Mouse (Mus musculus) hindlimb bud, embryonic 11.5 days (tissue): ENCODE data around the gene Cenpv.

Experiments used
- DNase-seq: peaks from one replicate; pipeline ENCODE4 v3.0.0-alpha.2; 2012; ENCODE audit warnings: low read depth, low spot score; ENCODE audit errors: extremely low spot score

Gene Cenpv

DNA sequence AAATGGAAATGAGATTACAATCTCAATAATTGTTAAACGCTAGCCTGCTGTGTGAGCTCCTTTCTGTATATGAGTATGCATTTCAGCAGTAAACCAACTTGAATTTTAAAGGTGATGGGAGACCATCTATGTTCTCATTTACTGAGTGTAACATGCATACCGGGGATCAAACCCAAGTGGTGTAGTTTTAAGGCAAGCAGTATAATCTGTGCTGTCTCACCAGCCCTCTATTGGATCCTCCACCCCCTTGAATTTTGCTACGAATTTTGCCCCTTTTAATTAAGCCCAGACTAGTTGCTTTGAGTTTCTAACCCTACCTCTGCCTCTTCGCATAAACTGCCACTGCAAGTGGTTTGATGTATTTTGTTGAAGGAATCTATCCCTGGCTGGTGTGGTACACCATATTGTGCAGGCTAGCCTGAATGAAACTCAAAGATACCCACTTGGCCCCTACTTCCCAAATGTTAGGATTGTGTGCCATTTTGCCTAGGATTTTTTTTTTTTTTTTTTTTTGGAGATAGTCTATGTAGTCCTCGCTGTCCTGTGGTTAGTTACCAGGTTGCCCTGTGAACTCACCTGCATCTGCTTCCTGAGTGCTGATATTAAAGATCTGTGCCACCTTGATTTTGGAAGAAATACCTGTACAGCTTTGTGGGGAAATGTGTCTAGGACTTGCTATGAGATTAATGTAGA is 15.2 kb upstream of the Cenpv start:
- no peak for DNase-seq

DNA sequence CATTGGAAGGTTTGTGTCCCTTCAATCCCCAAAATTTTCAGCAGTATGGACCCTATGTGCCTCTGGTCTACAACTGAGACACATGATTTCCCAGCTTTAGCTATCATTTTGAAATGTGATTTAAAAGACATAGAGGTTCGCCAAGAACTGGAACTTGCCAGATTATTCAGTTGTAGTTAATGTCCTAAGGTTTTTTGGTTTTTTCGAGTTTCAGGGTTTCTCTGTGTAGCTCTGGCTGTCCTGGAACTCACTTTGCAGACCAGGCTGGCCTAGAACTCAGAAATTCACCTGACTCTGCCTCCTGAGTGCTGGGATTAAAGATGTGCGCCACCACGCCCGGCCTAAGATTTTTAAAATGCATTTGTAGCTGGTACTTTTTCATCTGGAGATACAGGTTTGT is 14.6 kb upstream of the Cenpv start:
- no peak for DNase-seq

DNA sequence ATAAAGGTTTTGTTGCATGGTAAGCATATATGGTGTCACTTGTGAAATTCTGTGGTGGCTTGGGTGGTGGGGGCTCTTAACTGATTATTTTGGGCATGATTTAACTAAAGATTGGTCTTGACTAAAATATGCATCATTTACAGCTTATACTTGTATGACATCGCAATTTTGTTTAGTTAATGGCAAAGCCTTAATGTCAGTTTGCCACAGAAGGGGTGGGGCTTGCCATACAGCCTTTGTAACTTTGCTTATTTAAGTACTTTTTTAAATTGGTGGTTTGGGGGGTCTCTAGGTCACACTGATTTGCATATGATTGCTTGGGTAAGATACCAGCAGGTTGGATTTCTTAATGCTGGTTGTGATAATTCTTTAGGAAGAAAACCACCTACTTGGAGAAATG is 14.1 kb upstream of the Cenpv start:
- DNase-seq, result no peak

DNA sequence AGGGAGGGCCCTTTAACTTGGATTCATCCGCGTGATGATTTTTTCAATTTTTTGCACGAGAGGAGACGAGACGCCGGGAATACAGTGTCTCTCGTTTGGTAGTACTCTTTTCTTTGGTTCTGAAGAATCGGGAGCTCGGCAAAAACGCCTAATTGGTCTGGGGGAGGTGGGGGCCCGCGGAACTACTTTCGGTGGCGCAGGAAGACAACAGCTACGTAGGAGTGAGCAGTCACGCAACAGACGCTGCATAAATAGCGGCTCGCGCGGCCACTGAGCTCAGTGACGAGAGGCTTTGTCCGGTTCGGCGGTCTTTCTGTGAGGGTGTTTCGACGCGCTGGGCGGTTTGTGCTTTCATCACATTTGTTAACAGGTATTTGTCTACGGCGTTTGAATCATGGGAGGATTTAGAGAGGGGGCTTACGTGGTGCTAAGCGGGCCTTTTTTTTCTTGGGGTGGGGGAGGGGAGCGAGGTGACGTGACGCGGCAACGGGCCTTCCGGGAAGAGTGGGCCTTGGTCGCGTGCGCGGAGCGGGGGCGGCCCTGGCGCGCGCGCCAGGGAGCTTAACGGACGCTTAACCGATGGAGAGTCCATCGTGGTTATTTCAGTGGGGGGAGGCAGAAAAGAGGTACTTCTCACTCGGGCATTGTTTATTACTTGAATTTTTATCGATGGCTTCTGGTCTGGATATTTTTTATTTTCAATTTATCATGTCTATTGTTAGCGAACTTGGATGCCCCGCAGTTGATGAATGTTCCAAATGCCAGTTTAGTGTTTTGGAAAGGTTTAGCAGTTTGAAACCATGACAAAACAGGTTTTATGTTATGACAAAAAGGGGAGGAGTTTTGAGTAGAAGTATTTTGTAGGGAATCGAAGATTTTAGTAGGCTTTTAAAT is 12.4 kb upstream of the Cenpv start:
- no peak for DNase-seq

DNA sequence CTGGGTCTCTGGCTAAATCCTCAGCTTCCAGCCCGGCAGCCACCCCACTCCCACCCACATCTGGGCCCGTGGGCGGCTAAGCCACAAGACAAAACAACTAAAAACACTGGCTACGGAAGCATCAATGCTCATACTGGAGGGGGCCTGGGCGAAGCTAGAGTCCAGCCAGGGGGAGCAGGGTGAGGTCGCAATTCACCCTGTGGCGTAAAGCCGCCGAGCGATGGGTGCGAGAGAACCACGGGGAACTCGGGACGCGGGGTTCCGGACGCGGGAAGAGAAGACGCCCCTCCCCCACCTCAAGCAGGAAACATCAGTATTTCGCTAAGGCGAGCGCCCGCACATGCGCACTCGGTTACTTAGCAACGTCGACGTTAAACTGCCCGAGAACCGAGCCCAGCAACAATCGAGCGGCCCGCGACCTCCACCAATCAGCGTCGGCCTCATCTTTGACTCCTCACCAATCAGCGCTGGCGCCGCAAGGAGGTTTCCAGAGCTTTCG is 11.7 kb upstream of the Cenpv start, which contains the start of gene Ubb:
Ubb (plus strand) TSS at position 445 of the 499 bp plus-strand sequence.
- peak; percentile 99 for DNase-seq

DNA sequence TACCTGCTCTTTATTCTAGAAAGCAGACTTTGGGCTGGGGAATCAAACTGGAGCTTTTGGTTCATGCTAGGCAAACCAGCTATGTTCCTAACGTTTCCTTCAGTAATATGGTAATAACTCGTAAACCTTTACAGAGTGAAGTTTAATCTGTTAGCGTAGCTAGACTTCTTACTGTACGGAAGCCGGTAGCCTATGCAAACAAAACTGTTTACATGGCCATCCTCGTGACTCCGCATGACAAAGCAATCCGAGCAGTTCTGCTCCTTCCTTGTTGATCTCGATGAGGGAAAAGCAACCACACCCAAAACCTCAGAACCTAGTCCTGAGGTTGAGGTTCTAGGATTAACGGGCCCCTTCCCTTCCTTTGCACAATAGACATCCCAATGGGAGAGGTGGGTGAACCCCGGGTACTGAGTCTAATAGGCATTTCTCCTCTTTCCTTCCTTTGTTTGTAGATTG is 11.2 kb upstream of the Cenpv start:
- no peak for DNase-seq

DNA sequence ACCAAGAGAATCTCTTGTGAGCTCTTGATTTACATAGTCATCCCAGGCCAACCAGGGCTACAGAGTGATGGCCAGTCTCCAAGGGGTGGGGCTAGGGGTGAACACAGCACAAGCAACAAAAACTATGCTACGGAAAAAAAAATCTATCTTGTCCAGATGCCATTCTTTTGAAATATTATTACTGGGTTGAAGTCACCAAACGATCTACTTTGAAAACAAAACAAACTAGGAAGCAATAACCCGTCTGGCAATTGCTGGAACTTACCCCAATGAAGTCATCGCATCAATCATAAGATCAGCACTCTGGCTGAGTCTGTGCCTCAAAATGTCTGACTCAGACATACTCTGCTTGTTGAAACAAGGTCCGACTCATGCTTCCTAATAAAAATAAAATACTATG is 10.7 kb upstream of the Cenpv start:
- no peak for DNase-seq

DNA sequence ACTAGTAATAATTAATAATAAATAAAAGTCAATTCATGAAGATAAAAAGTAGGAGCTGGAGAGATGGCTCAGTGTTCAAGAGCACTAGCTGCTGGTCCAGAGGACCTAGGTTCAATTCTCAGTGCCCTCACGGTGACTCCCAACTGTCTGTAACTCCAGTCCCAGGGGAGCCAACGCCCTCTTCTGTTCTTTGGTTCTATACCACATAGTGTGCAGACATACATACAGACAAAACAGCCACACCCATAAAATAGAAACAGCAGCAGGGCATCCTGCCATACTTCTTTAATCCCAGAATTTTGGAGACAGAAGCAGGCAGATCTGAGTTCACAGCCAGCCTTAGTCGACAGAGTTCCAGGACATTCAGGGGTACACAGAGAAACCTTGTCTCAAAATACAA is 4.9 kb upstream of the Cenpv start:
- no peak for DNase-seq

DNA sequence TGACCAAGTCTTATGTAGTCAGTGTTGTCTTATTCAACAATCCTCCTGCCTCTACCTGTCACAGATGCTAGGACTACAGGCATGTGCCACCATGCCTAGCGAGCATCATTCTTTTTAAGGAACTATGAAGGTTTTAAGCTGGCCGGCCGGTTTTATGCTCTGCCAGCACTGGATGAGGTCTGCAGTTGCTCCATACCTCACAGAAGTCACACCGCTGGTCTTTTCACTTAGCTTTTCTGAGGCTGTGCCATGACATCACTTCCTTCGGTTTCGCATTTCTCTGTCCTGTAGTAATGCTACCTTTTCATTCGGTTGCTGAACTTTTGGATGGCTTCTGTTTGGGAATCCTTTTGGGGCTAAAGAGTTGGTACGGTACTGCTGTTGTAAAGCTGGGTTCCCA is 2.5 kb upstream of the Cenpv start:
- no peak for DNase-seq

DNA sequence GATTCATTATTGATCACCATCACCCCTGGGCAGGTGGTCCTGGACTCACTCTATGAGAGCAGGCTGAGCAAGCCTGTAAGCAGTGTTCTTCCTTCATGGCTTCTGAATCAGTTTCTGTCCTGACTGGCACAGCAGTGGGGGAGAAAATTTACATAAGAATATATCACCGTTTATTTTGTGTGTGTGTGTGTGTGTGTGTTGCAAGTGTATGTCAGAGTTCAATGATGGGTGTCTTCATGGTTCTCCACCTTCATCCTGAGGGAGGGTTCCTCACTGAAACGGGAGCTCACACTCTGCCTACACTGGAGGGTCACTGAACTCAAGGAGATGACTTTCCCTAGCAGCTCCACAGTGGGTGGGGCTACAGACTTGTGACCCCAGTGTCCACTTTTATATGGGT is 1.9 kb upstream of the Cenpv start:
- no peak for DNase-seq

DNA sequence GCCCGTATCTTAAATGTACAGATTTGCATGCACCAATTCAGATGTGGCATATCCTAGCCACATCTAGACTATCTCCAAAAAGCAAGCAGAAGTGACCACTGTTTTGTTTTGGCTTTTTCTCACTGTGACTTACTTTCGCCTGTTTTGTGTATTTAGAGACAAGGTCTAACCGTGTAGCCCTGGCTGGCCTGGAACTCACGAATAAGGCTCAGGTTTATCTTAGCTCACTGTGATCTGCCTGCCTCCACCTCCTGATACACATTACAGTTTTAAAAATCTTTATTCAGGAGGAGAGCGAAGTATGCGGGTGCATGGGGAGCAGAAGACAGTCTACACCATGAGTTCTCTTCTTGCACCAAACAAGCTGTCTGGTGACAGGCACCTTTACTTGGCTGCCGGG is 1.1 kb upstream of the Cenpv start:
- DNase-seq, result no peak

DNA sequence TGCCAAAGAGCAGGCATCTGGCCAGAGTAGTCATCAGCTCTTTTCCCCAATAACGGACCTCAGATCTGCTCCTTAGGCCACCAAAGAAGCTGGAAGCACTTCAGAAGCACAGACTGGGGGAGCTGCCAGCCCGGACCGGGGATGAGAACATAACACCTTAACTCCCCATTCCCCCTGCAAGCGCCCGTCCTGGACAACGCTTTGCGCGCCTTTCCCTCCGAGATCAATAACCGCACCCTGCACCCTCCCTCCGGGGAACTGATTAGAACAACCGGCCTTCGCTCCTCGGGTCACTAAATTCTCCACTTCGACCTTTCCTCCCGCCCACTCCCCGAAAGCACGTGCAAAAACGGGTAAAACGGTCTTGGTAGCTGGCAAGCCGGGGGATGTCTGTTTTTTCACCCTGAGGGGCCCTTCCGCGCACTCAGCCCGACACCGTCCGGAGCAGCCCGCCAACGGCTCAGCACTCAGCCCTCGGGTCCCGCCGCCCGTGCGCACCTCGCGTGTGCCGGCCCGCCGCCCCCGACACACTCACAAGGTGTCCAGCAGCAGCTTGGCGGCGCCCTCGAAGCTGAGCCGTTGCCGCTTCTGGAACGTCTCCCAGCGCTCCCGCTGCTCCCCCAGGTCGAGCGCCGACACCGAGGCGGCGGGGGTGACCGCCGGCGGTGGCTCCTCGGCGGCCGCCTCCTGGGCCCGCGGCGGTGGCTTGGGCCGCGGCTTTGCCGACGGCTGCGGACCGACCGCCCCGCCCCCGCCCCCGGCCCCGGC is 556 bp downstream of the Cenpv start:
- DNase-seq, result no peak

DNA sequence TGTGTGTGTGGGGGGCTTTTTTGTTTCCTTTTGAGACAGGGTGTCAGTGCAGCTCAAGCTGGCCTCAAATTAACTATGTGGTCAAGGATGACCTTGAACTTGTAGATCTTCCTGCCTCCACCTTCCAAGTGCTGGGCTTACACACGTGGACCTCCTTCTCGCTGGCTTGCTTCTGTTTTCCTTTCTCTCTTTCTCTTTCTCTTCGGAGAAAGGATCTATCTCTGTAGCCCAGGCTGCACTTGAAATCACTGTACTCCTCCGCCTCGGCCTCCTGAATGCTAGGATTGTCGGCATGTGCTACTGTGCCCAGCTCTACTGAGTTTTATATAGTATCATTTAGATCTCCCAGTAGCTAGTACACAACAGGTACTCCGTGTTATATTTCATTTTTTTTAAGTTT is 1.5 kb downstream of the Cenpv start:
- DNase-seq, result no peak

DNA sequence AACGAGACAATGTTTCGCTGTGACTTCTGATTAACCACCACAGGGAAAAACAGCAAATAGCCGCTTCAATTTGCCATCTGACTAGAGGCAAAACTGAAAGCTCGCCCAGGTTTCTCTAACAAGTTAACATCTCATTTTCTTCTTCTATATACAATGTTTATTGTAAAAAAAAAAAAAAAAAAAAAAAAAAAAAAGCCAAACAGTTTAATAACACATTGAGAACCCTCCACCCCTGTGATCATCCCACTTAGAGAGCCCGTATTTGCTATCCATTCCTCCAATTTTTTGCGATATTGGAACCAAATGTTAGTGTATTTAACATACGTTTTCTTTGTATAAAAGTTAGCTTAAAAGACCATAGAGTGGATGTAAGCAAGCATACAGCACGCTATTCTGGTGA is 2.0 kb downstream of the Cenpv start:
- no peak for DNase-seq

DNA sequence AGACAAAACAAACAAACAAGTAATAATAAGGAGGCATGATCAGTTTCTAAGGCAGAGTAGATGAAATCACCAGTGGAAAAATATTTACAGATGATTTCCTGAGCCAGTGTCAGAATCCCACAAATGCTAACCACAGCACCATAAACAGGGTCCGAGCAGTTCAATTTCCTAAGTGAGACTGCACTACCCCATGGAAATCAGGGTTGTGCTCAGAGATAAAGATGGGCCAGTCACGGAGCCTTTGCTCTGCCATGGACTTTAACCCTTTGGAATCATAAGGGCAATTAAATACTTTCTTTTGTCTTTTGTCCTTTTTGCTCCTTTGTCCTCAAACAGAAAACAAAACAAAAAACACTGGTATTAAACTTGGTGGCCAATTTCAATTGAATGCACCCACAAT is 16.8 kb downstream of the Cenpv start:
- no peak for DNase-seq

DNA sequence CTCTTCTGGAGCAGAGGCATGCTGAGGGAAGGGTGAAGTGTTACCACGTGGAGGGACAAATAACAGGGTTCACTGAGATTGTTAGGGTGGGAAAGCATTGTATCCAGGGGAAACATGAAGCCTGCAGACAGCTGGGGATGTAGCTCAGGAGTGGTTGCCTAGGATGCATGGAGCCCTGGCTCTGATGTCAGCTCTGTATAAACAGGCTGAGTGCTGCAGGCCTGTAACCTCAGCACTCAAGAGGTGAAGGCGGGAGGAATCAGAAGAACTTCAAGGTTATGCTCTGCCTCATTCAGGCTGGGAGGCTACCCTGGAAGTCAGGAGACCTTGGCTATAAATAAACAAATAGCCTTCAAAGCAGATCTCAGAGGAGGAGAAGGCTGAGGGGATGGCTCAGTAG is 20.1 kb downstream of the Cenpv start:
- no peak for DNase-seq

DNA sequence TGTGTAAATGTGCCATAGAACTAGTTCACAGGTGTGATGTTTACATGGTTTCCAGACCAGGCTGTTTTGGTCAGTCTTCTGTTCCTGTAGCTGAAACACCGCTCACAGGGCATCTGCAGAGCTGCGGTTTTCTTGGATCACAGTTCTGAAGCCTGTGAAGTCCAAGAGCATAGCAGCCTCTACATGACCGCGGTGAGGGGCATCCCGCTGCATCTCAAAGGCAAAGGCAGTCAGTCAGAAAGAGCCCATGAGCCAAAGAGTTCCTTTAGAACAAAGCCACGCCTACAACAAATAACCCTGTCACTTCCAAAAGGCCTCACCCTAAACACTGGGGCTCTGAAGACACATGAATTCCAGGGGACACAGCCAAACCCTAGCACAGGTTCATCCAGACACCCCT is 25.8 kb downstream of the Cenpv start:
- no peak for DNase-seq

DNA sequence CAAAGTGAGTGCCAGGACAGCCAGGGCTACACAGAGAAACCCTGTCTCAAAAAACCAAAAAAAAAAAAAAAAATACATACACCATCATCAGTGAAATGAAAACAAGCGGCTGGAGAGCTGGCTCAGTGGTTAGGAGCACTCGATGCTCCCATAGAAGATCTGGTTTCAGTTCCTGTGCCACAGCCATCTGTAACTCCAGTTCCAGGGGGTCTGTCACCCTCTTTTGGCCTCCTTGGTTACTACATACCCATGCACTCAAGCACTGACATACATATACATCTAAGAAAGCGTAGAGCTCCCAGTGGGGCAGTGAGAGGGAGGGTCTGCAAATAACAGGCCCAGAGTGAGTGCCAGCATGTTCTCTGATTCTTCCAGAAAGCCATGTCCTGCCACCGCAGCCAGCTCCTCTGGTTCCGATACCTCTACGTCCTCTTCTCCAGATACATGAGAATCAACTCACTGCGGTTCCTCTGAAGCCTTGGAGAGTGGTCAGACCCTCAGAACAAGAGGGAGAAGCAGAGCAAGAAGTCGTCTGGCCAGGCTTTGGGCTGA is 26.5 kb downstream of the Cenpv start:
- DNase-seq, result no peak

DNA sequence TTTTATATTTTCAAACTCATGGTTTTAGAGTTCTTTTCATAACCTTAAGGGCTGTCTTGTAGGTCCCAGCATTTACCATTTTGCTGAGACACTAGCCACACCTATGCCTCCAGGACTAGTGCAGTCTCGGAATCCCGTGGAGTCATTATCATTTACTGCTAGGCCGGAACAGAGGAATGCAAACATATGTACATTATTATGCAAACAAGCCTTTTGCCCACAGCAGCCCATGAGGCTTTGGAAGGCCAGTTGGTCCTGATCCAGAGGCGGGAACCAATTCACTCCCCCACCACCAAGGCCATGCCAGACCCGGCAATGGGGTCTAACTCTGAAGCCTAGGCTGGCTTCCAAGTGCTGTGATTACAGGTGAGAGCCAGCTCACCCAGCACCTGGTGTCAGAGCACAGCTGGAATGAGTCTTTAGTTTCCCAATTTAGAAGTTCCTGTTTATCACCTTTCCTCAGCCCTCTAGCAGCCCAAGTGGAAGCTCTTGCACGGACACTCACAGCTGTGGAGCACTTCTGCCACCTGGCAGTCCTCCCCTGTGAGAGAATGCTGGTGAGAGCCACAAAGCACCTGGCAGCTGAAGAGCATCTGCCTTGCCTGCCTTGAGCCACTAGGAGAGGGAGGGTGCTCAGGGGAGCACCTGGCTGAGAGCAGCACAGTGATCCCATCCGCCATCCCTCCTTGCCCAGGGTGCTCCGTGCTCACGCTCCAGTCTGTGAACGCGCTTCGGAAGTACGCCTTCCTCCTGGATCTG is 27.4 kb downstream of the Cenpv start:
- no peak for DNase-seq

DNA sequence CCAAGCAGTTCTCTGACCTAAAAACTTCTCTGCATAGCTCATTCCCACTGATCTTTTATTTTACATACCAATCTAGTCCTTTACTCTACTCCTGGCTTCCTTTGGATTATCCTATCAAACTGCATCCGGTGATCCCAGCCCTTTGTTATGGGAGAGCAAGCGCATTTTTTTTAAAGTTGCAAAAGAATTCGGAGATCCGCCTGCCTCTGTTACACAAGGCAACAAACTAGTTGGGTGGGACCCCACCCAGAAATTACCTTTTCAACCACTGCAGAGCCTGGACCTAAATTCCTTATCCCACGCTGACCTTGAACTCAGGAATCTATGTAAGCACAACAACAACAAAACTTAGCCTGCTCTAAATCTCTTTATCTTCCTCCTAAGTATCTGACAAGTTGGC is 28.1 kb downstream of the Cenpv start:
- DNase-seq, result no peak
